Mouse (Mus musculus): ENCODE data around the gene Tspo2. TPM values are rescaled to one million over a fixed set of nuclear protein-coding genes. Genes with fewer than 3 reads are reported as not detected.
A peak's percentile ranks its signal among the peaks of the same experiment; 100 is the strongest.

Gene Tspo2
- polyA plus RNA-seq, 1 experiment from 2014 or later: 0.26 TPM

GRCm38 (mm10) chr17:48466769-48467394 lies 15.6 kb upstream of the Tspo2 start:
- H3K4me1 ChIP-seq (replicated peaks): peaks cover 13% of the 10 kb centered on the region
- peaks cover 29% of the 10 kb centered on the region for H3K27me3 ChIP-seq (ENCODE audit: insufficient read depth, poor library complexity, severe bottlenecking)
- H3K36me3 ChIP-seq: no peaks in the 10 kb centered on the region
- DNase-seq (ENCODE audit: low spot score): no peak
- no peak overlapping the region for H3K27ac ChIP-seq
- H3K9me3 ChIP-seq: no peaks in the 10 kb centered on the region
- WGBS: 41% methylated on average over 22 of the region's 22 CpGs
- peak overlapping the region; percentile 33 for H3K4me3 ChIP-seq

GRCm38 (mm10) chr17:48463391-48463790 lies 12.1 kb upstream of the Tspo2 start:
- H3K4me3 ChIP-seq: no peak overlapping the region
- DNase-seq (ENCODE audit: low spot score): no peak
- H3K27me3 ChIP-seq (ENCODE audit: insufficient read depth, poor library complexity, severe bottlenecking): peaks cover 29% of the 10 kb centered on the region
- 88% methylated on average over 4 of the region's 4 CpGs for WGBS
- H3K4me1 ChIP-seq (replicated peaks): peaks cover 14% of the 10 kb centered on the region
- H3K36me3 ChIP-seq: no peaks in the 10 kb centered on the region
- H3K27ac ChIP-seq: no peak overlapping the region
- no peaks in the 10 kb centered on the region for H3K9me3 ChIP-seq

GRCm38 (mm10) chr17:48462096-48462495 lies 10.8 kb upstream of the Tspo2 start:
- Histone ChIP-seq H3K36me3 (no peaks in the 10 kb centered on the region), H3K27me3 (ENCODE audit: insufficient read depth, poor library complexity, severe bottlenecking) (peaks cover 25% of the 10 kb centered on the region), H3K9me3 (no peaks in the 10 kb centered on the region), H3K27ac (no peak overlapping the region), H3K4me3 (no peak overlapping the region), H3K4me1 (replicated peaks) (peaks cover 5% of the 10 kb centered on the region)
- WGBS: 95% methylated on average over 13 of the region's 13 CpGs
- DNase-seq (ENCODE audit: low spot score): no peak

GRCm38 (mm10) chr17:48457971-48458653 lies 6.8 kb upstream of the Tspo2 start:
- H3K36me3 ChIP-seq: no peaks in the 10 kb centered on the region
- no peak for DNase-seq (ENCODE audit: low spot score)
- no peaks in the 10 kb centered on the region for H3K27me3 ChIP-seq (ENCODE audit: insufficient read depth, poor library complexity, severe bottlenecking)
- no peak overlapping the region for H3K4me3 ChIP-seq
- no peaks in the 10 kb centered on the region for H3K9me3 ChIP-seq
- H3K4me1 ChIP-seq (replicated peaks): peaks cover 14% of the 10 kb centered on the region; the same call in 1 of the 2 replicates
- WGBS: 86% methylated on average over 13 of the region's 13 CpGs
- no peak overlapping the region for H3K27ac ChIP-seq

GRCm38 (mm10) chr17:48455955-48456354 lies 4.6 kb upstream of the Tspo2 start:
- Histone ChIP-seq H3K4me1 (replicated peaks) (peaks cover 29% of the 10 kb centered on the region), H3K4me3 (no peak overlapping the region), H3K27ac (no peak overlapping the region), H3K27me3 (ENCODE audit: insufficient read depth, poor library complexity, severe bottlenecking) (no peaks in the 10 kb centered on the region), H3K36me3 (no peaks in the 10 kb centered on the region), H3K9me3 (no peaks in the 10 kb centered on the region)
- no peak for DNase-seq (ENCODE audit: low spot score)
- WGBS: 95% methylated on average over 2 of the region's 2 CpGs

- Histone ChIP-seq H3K4me1 (replicated peaks) (peaks cover 34% of the 10 kb centered on the region), H3K27ac (no peak within 1 kb of the TSS), H3K4me3 (no peak within 1 kb of the TSS), H3K27me3 (ENCODE audit: insufficient read depth, poor library complexity, severe bottlenecking) (no peaks in the 10 kb centered on the region), H3K36me3 (no peaks in the 10 kb centered on the region), H3K9me3 (no peaks in the 10 kb centered on the region)
- no peak for DNase-seq (ENCODE audit: low spot score)
- 63% methylated on average over 11 of the region's 11 CpGs for WGBS
Observed at GRCm38 (mm10) chr17:48454688-48455087, 3.4 kb upstream of the Tspo2 start, which contains the start of gene Unc5cl. Gene Unc5cl (plus strand): TSS chr17:48454901.

GRCm38 (mm10) chr17:48454190-48454589 lies 2.9 kb upstream of the Tspo2 start:
- Histone ChIP-seq H3K36me3 (no peaks in the 10 kb centered on the region), H3K27me3 (ENCODE audit: insufficient read depth, poor library complexity, severe bottlenecking) (no peaks in the 10 kb centered on the region), H3K9me3 (no peaks in the 10 kb centered on the region), H3K4me1 (replicated peaks) (peaks cover 32% of the 10 kb centered on the region), H3K27ac (no peak overlapping the region), H3K4me3 (no peak overlapping the region)
- WGBS: 51% methylated on average over 7 of the region's 7 CpGs
- DNase-seq (ENCODE audit: low spot score): no peak

- H3K4me3 ChIP-seq: no peak overlapping the region
- H3K27me3 ChIP-seq (ENCODE audit: insufficient read depth, poor library complexity, severe bottlenecking): no peaks in the 10 kb centered on the region
- no peak for DNase-seq (ENCODE audit: low spot score)
- no peak overlapping the region for H3K27ac ChIP-seq
- no peaks in the 10 kb centered on the region for H3K36me3 ChIP-seq
- no peaks in the 10 kb centered on the region for H3K9me3 ChIP-seq
- 75% methylated on average over 7 of the region's 7 CpGs for whole genome bisulfite sequencing
- H3K4me1 ChIP-seq (replicated peaks): peaks cover 32% of the 10 kb centered on the region
Observed at GRCm38 (mm10) chr17:48453489-48453888, 2.2 kb upstream of the Tspo2 start.

GRCm38 (mm10) chr17:48451753-48452444 lies 577 bp upstream of the Tspo2 start:
- Histone ChIP-seq H3K27me3 (ENCODE audit: insufficient read depth, poor library complexity, severe bottlenecking) (no peaks in the 10 kb centered on the region), H3K27ac (peak overlapping the region; percentile 60), H3K36me3 (no peaks in the 10 kb centered on the region), H3K4me1 (replicated peaks) (peaks cover 32% of the 10 kb centered on the region), H3K4me3 (no peak overlapping the region), H3K9me3 (no peaks in the 10 kb centered on the region)
- DNase-seq (ENCODE audit: low spot score): no peak
- 62% methylated on average over 9 of the region's 9 CpGs for WGBS

- H3K9me3 ChIP-seq: no peaks in the 10 kb centered on the region
- H3K4me3 ChIP-seq: no peak overlapping the region
- H3K36me3 ChIP-seq: no peaks in the 10 kb centered on the region
- 0 out of 2 replicates have a peak overlapping the region, but pooled peaks have one; percentile 60 for H3K27ac ChIP-seq
- WGBS: 86% methylated on average over 13 of the region's 13 CpGs
- DNase-seq (ENCODE audit: low spot score): no peak
- no peaks in the 10 kb centered on the region for H3K27me3 ChIP-seq (ENCODE audit: insufficient read depth, poor library complexity, severe bottlenecking)
- peaks cover 28% of the 10 kb centered on the region for H3K4me1 ChIP-seq (replicated peaks)
Observed at GRCm38 (mm10) chr17:48450666-48451352, 513 bp downstream of the Tspo2 start.

GRCm38 (mm10) chr17:48447675-48448074 lies 3.6 kb downstream of the Tspo2 start:
- H3K36me3 ChIP-seq: no peaks in the 10 kb centered on the region
- WGBS: 85% methylated on average over 8 of the region's 8 CpGs

GRCm38 (mm10) chr17:48443542-48444145 lies 7.7 kb downstream of the Tspo2 start:
- WGBS: 62% methylated on average over 16 of the region's 16 CpGs
- no peak for DNase-seq (ENCODE audit: low spot score)
- Histone ChIP-seq H3K4me3 (no peak overlapping the region), H3K4me1 (replicated peaks) (peaks cover 6% of the 10 kb centered on the region; the same call in 1 of the 2 replicates), H3K27ac (no peak overlapping the region; the same call in 1 of the 2 replicates), H3K36me3 (no peaks in the 10 kb centered on the region), H3K9me3 (no peaks in the 10 kb centered on the region), H3K27me3 (ENCODE audit: insufficient read depth, poor library complexity, severe bottlenecking) (no peaks in the 10 kb centered on the region)

More at GRCm38 (mm10) chr17:48447675-48448074, 3.6 kb downstream of the Tspo2 start:
- Histone ChIP-seq H3K4me3 (no peak overlapping the region), H3K9me3 (no peaks in the 10 kb centered on the region), H3K4me1 (replicated peaks) (peaks cover 26% of the 10 kb centered on the region), H3K27ac (no peak overlapping the region), H3K27me3 (ENCODE audit: insufficient read depth, poor library complexity, severe bottlenecking) (no peaks in the 10 kb centered on the region)
- DNase-seq (ENCODE audit: low spot score): no peak

Data from hindbrain, embryonic 10.5 days (tissue).